Mouse (Mus musculus) limb, embryonic 11.5 days (tissue): Measurements from ENCODE around the gene Sgms1. TPM values are rescaled to one million over a fixed set of nuclear protein-coding genes. Genes with fewer than 3 reads are reported as not detected.

Source experiments
- ATAC-seq: fragments of 200-750 bp; cut with Nextera tagmentation; 2 replicates; pipeline ENCODE4 v1.8.0; 2017; ENCODE audit warnings: low read depth; ENCODE audit not compliant: insufficient number of reproducible peaks, low FRiP score, low TSS enrichment
- DNase-seq: peaks from one replicate; pipeline ENCODE4 v3.0.0-alpha.2; 2015; ENCODE audit warnings: low spot score
- H3K27ac ChIP-seq: fragments of 300-500 bp; sonication (generic); replicated peaks from 2 replicates; pipeline ENCODE4 v1.5.1; 2014; ENCODE audit warnings: low read depth, mild to moderate bottlenecking, low read length
- H3K27me3 ChIP-seq: fragments of 300-500 bp; sonication (generic); 2 replicates; pipeline ENCODE4 v1.6.1; 2014; ENCODE audit warnings: mild to moderate bottlenecking, low read length, mixed read lengths; ENCODE audit not compliant: control insufficient read depth, insufficient read depth
- H3K36me3 ChIP-seq: fragments of 300-500 bp; sonication (generic); 2 replicates; pipeline ENCODE4 v1.6.1; 2014; ENCODE audit warnings: mild to moderate bottlenecking, low read length, moderate library complexity, mixed read lengths; ENCODE audit not compliant: control insufficient read depth, insufficient read depth
- H3K4me1 ChIP-seq: fragments of 300-500 bp; sonication (generic); 2 replicates; pipeline ENCODE4 v1.6.1; 2014; ENCODE audit warnings: low read length, mixed read lengths; ENCODE audit not compliant: control insufficient read depth, insufficient read depth
- H3K4me2 ChIP-seq: fragments of 300-500 bp; sonication (generic); 2 replicates; pipeline ENCODE4 v1.6.1; 2014; ENCODE audit warnings: low read depth, mild to moderate bottlenecking, moderate library complexity; ENCODE audit not compliant: severe bottlenecking
- H3K4me3 ChIP-seq: fragments of 300-500 bp; sonication (generic); 2 replicates; pipeline ENCODE4 v1.5.1; 2014; ENCODE audit warnings: low read depth, low read length
- H3K9ac ChIP-seq: fragments of 300-500 bp; sonication (generic); 2 replicates; pipeline ENCODE4 v1.6.1; 2014; ENCODE audit warnings: mild to moderate bottlenecking, low read length
- H3K9me3 ChIP-seq: fragments of 300-500 bp; sonication (generic); 2 replicates; pipeline ENCODE4 v1.6.1; 2016; ENCODE audit warnings: low read length; ENCODE audit not compliant: control insufficient read depth
- WGBS: fragments of 180-500 bp; shearing (Covaris S2); extraction: QIAGEN DNeasy Blood & Tissue Kit; methylation state at CpG from one replicate; pipeline ENCODE4 v1.1.7; 2014; 5-methylcytosine and 5-hydroxymethylcytosine counted together
- polyA plus RNA-seq: library from polyadenylated mRNA; unstranded; fragments of >200 nt; fragmentation: Nextera tagmentation; extraction: Ambion mirVana; gene quantifications from 2 replicates; pipeline ENCODE4 v1.2.1, GENCODE M21; 2014

The Sgms1 gene
- polyA plus RNA-seq, 1 experiment from 2014 or later: 13.5 TPM

GRCm38 (mm10) chr19:32298221-32298620, 91.3 kb downstream of the Sgms1 start:
- H3K9me3 ChIP-seq: no peaks in the 10 kb centered on the region
- no peak for ATAC-seq

GRCm38 (mm10) chr19:32296863-32297262, 92.7 kb downstream of the Sgms1 start:
- H3K36me3 ChIP-seq: no peaks in the 10 kb centered on the region
- no peak overlapping the region for H3K9ac ChIP-seq
- no peak overlapping the region for H3K4me2 ChIP-seq
- H3K9me3 ChIP-seq: no peaks in the 10 kb centered on the region
- no peak for ATAC-seq
- DNase-seq: no peak
- H3K4me3 ChIP-seq: no peak overlapping the region
- WGBS: 72% methylated on average over 7 of the region's 7 CpGs
- no peak overlapping the region for H3K27ac ChIP-seq
- no peaks in the 10 kb centered on the region for H3K27me3 ChIP-seq
- 0 out of 2 replicates have a peak, but pooled peaks cover 5% of the 10 kb centered on the region for H3K4me1 ChIP-seq

More at GRCm38 (mm10) chr19:32298221-32298620, 91.3 kb downstream of the Sgms1 start:
- Histone ChIP-seq H3K4me1 (0 out of 2 replicates have a peak, but pooled peaks cover 5% of the 10 kb centered on the region), H3K36me3 (no peaks in the 10 kb centered on the region), H3K27me3 (no peaks in the 10 kb centered on the region), H3K4me3 (no peak overlapping the region), H3K27ac (no peak overlapping the region), H3K9ac (no peak overlapping the region), H3K4me2 (no peak overlapping the region)
- DNase-seq: no peak
- 15% methylated on average over 7 of the region's 7 CpGs for WGBS

- WGBS: 85% methylated on average over 7 of the region's 7 CpGs
- no peaks in the 10 kb centered on the region for H3K27me3 ChIP-seq
- H3K27ac ChIP-seq: no peak overlapping the region
- no peak overlapping the region for H3K4me3 ChIP-seq
- DNase-seq (no peak), ATAC-seq (no peak)
- H3K36me3 ChIP-seq: no peaks in the 10 kb centered on the region
- no peak overlapping the region for H3K4me2 ChIP-seq
- 0 out of 2 replicates have a peak, but pooled peaks cover 5% of the 10 kb centered on the region for H3K4me1 ChIP-seq
- H3K9me3 ChIP-seq: no peaks in the 10 kb centered on the region
- H3K9ac ChIP-seq: no peak overlapping the region
Measured at GRCm38 (mm10) chr19:32295581-32295980, 93.9 kb downstream of the Sgms1 start.

- H3K9me3 ChIP-seq: no peaks in the 10 kb centered on the region
- no peaks in the 10 kb centered on the region for H3K27me3 ChIP-seq
- no peak overlapping the region for H3K4me3 ChIP-seq
- H3K36me3 ChIP-seq: no peaks in the 10 kb centered on the region
- no peak for DNase-seq
- ATAC-seq: no peak
- H3K27ac ChIP-seq: no peak overlapping the region
- H3K4me2 ChIP-seq: no peak overlapping the region
- H3K4me1 ChIP-seq: peaks cover 12% of the 10 kb centered on the region; the same call in 1 of the 2 replicates
- 90% methylated on average over 12 of the region's 12 CpGs for WGBS
- H3K9ac ChIP-seq: no peak overlapping the region
Measured at GRCm38 (mm10) chr19:32292782-32293776, 96.4 kb downstream of the Sgms1 start.

GRCm38 (mm10) chr19:32292067-32292739, 97.3 kb downstream of the Sgms1 start:
- DNase-seq (no peak), ATAC-seq (no peak)
- whole genome bisulfite sequencing: 84% methylated on average over 12 of the region's 12 CpGs
- no peak overlapping the region for H3K9ac ChIP-seq
- no peaks in the 10 kb centered on the region for H3K36me3 ChIP-seq
- H3K9me3 ChIP-seq: no peaks in the 10 kb centered on the region
- no peak overlapping the region for H3K4me3 ChIP-seq
- no peaks in the 10 kb centered on the region for H3K27me3 ChIP-seq
- no peak overlapping the region for H3K4me2 ChIP-seq
- H3K4me1 ChIP-seq: peaks cover 12% of the 10 kb centered on the region; the same call in 1 of the 2 replicates
- H3K27ac ChIP-seq: no peak overlapping the region

- Histone ChIP-seq H3K4me1 (peaks cover 12% of the 10 kb centered on the region; the same call in 1 of the 2 replicates), H3K9ac (no peak overlapping the region), H3K4me2 (no peak overlapping the region), H3K9me3 (no peaks in the 10 kb centered on the region), H3K4me3 (no peak overlapping the region), H3K27ac (no peak overlapping the region), H3K27me3 (no peaks in the 10 kb centered on the region), H3K36me3 (no peaks in the 10 kb centered on the region)
- DNase-seq: no peak
- 90% methylated on average over 5 of the region's 5 CpGs for WGBS
- no peak for ATAC-seq
Measured at GRCm38 (mm10) chr19:32291130-32291529, 98.4 kb downstream of the Sgms1 start.

GRCm38 (mm10) chr19:32288895-32289294, 100.6 kb downstream of the Sgms1 start:
- Histone ChIP-seq H3K27ac (no peak overlapping the region), H3K27me3 (no peaks in the 10 kb centered on the region), H3K36me3 (no peaks in the 10 kb centered on the region), H3K4me1 (peaks cover 9% of the 10 kb centered on the region; the same call in 1 of the 2 replicates), H3K4me2 (no peak overlapping the region), H3K4me3 (no peak overlapping the region), H3K9me3 (no peaks in the 10 kb centered on the region), H3K9ac (no peak overlapping the region)
- DNase-seq (no peak), ATAC-seq (no peak)
- WGBS: 50% methylated on average over 5 of the region's 5 CpGs

- H3K27ac ChIP-seq: no peak overlapping the region
- DNase-seq (no peak), ATAC-seq (no peak)
- H3K9me3 ChIP-seq: no peaks in the 10 kb centered on the region
- 77% methylated on average over 3 of the region's 3 CpGs for WGBS
- peaks cover 9% of the 10 kb centered on the region; the same call in 1 of the 2 replicates for H3K4me1 ChIP-seq
- no peak overlapping the region for H3K9ac ChIP-seq
- H3K4me3 ChIP-seq: no peak overlapping the region
- no peaks in the 10 kb centered on the region for H3K36me3 ChIP-seq
- no peak overlapping the region for H3K4me2 ChIP-seq
- no peaks in the 10 kb centered on the region for H3K27me3 ChIP-seq
Measured at GRCm38 (mm10) chr19:32287839-32288238, 101.7 kb downstream of the Sgms1 start.
